Mouse (Mus musculus) thymus, adult 2 months (tissue): ENCODE measurements around the gene Krtap9-1. TPM values are rescaled to one million over a fixed set of nuclear protein-coding genes. Genes with fewer than 3 reads are reported as not detected.
"Not testable (repeated sequence)": the region's sequence is repeated elsewhere in the genome, so short reads cannot be mapped to it uniquely, and the experiment has no call there.

ENCODE experiments used
- DNase-seq: peaks from one replicate; pipeline ENCODE4 v3.0.0; 2021
- H3K27ac ChIP-seq: fragments of 200-500 bp; 2 replicates; pipeline ENCODE4 v1.5.1; 2012; ENCODE audit warnings: low read length, control low read depth; ENCODE audit not compliant: control insufficient read depth, insufficient read depth
- H3K27me3 ChIP-seq: fragments of 200-500 bp; 2 replicates; pipeline ENCODE4 v1.6.1; 2012; ENCODE audit warnings: mild to moderate bottlenecking, low read length, moderate library complexity, mixed read lengths; ENCODE audit not compliant: control insufficient read depth, insufficient read depth
- H3K36me3 ChIP-seq: fragments of 200-500 bp; 2 replicates; pipeline ENCODE4 v1.6.1; 2012; ENCODE audit warnings: mild to moderate bottlenecking, low read length, moderate library complexity; ENCODE audit not compliant: control insufficient read depth, insufficient read depth
- H3K4me1 ChIP-seq: fragments of 200-500 bp; replicated peaks from 2 replicates; pipeline ENCODE4 v1.6.1; 2012; ENCODE audit warnings: low read length; ENCODE audit not compliant: control insufficient read depth, insufficient read depth
- H3K4me3 ChIP-seq: fragments of 200-500 bp; 2 replicates; pipeline ENCODE4 v1.5.1; 2012; ENCODE audit warnings: mild to moderate bottlenecking, low read length, control low read depth, moderate library complexity; ENCODE audit not compliant: control insufficient read depth, insufficient read depth
- CTCF ChIP-seq: fragments of 200-500 bp; IDR thresholded peaks from 2 replicates; pipeline ENCODE4 v1.5.1; 2012; ENCODE audit warnings: mild to moderate bottlenecking, control low read depth, low read length, moderate library complexity, borderline replicate concordance; ENCODE audit not compliant: control insufficient read depth, poor library complexity, insufficient read depth; ENCODE audit errors: extremely low read depth
- POLR2A ChIP-seq: fragments of 200-500 bp; IDR thresholded peaks from 2 replicates; pipeline ENCODE4 v1.6.1; 2012; ENCODE audit warnings: mild to moderate bottlenecking, low read length, control low read depth, moderate library complexity; ENCODE audit not compliant: control insufficient read depth, poor library complexity, insufficient read depth; ENCODE audit errors: extremely low read depth
- WGBS: fragments of 180-500 bp; shearing (Covaris S2); methylation state at CpG from one replicate; pipeline ENCODE4 v1.1.7; 2018; 5-methylcytosine and 5-hydroxymethylcytosine counted together
- polyA plus RNA-seq: library from polyadenylated mRNA; depleted of rRNA; stranded (reverse); fragments of >200 nt; gene quantifications from 2 replicates; pipeline ENCODE4 v1.2.3, GENCODE M21; 2012; rRNA removed

Krtap9-1 gene
- polyA plus RNA-seq, 1 experiment = not detected

GRCm38 (mm10) chr11:99858761-99859160 lies 14.4 kb upstream of the Krtap9-1 start:
- no peaks in the 10 kb centered on the region for H3K4me1 ChIP-seq
- H3K27me3 ChIP-seq = no peaks in the 10 kb centered on the region
- TF ChIP-seq POLR2A (no peak), CTCF (no peak)
- WGBS = 81% methylated on average over 2 of the region's 2 CpGs
- H3K27ac ChIP-seq = no peak overlapping the region
- no peak for DNase-seq
- H3K4me3 ChIP-seq = no peak overlapping the region
- no peaks in the 10 kb centered on the region for H3K36me3 ChIP-seq

- DNase-seq, H3K4me3 ChIP-seq: not testable (repeated sequence)
- 67% methylated on average over 1 of the region's 1 CpGs for WGBS
Observed at GRCm38 (mm10) chr11:99864176-99864575, 9.0 kb upstream of the Krtap9-1 start, which contains the start of gene Gm11559. TSS of gene Gm11559 (plus strand) at chr11:99864476.

GRCm38 (mm10) chr11:99878887-99879286 lies 5.7 kb downstream of the Krtap9-1 start, which contains the start of gene Gm11567:
TSS of gene Gm11567 (plus strand) at chr11:99879187.
- 35% methylated on average over 1 of the region's 1 CpGs for WGBS
- H3K27me3 ChIP-seq, H3K4me3 ChIP-seq, DNase-seq, H3K27ac ChIP-seq, H3K4me1 ChIP-seq, H3K36me3 ChIP-seq: not testable (repeated sequence)

More at GRCm38 (mm10) chr11:99864176-99864575, 9.0 kb upstream of the Krtap9-1 start, which contains the start of gene Gm11559:
- not testable (repeated sequence) for H3K27ac ChIP-seq, H3K27me3 ChIP-seq, H3K4me1 ChIP-seq, H3K36me3 ChIP-seq

- 88% methylated on average over 2 of the region's 2 CpGs for WGBS
- Histone ChIP-seq H3K36me3 (no peaks in the 10 kb centered on the region), H3K27me3 (no peaks in the 10 kb centered on the region), H3K4me1 (no peaks in the 10 kb centered on the region), H3K27ac (no peak within 1 kb of the TSS), H3K4me3 (no peak within 1 kb of the TSS)
- TF ChIP-seq POLR2A (no peak), CTCF (no peak)
- no peak for DNase-seq
Observed at GRCm38 (mm10) chr11:99907620-99908019, 34.4 kb downstream of the Krtap9-1 start, which contains the start of gene Krtap31-1. TSS of gene Krtap31-1 (plus strand) at chr11:99907920.

GRCm38 (mm10) chr11:99914451-99914850 lies 41.3 kb downstream of the Krtap9-1 start, which contains the start of gene Gm11565:
TSS of gene Gm11565 (plus strand) at chr11:99914751.
- Histone ChIP-seq H3K27me3 (no peaks in the 10 kb centered on the region), H3K4me3 (no peak within 1 kb of the TSS), H3K36me3 (no peaks in the 10 kb centered on the region), H3K4me1 (no peaks in the 10 kb centered on the region), H3K27ac (no peak within 1 kb of the TSS)
- DNase-seq = no peak
- no peak for TF ChIP-seq CTCF
- TF ChIP-seq POLR2A = no peak
- WGBS = 90% methylated on average over 3 of the region's 3 CpGs

Other genes with a start within 250 kb of the Krtap9-1 start
- not detected in 2 replicates for gene Krtap4-1, start 245.2 kb upstream of the Krtap9-1 start, polyA plus RNA-seq
- gene Krtap4-2, start 238.3 kb upstream of the Krtap9-1 start, polyA plus RNA-seq = not detected in 2 replicates
- not detected in 2 replicates for gene Krtap4-7, start 229.3 kb upstream of the Krtap9-1 start, polyA plus RNA-seq
- not detected in 2 replicates for gene Gm11555, start 223.2 kb upstream of the Krtap9-1 start, polyA plus RNA-seq
- gene Gm11563, start 214.4 kb upstream of the Krtap9-1 start, polyA plus RNA-seq = not detected in 2 replicates
- gene Krtap4-6, start 207.4 kb upstream of the Krtap9-1 start, polyA plus RNA-seq = not detected in 2 replicates
- gene Gm14190, start 182.6 kb upstream of the Krtap9-1 start, polyA plus RNA-seq = not detected in 2 replicates
- gene Gm14180, start 139.1 kb upstream of the Krtap9-1 start, polyA plus RNA-seq = not detected in 2 replicates
- not detected in 2 replicates for gene Gm11595, start 100.5 kb upstream of the Krtap9-1 start, polyA plus RNA-seq
- not detected in 2 replicates for gene Krtap4-8, start 92.7 kb upstream of the Krtap9-1 start, polyA plus RNA-seq
- gene Krtap4-9, start 88.2 kb upstream of the Krtap9-1 start, polyA plus RNA-seq = 0.17 TPM in 1 of 2 replicates, not detected in the other
- not detected in 2 replicates for gene Gm11596, start 79.9 kb upstream of the Krtap9-1 start, polyA plus RNA-seq
- gene Gm11569, start 74.5 kb upstream of the Krtap9-1 start, polyA plus RNA-seq = not detected in 2 replicates
- not detected in 2 replicates for gene Gm11554, start 68.9 kb upstream of the Krtap9-1 start, polyA plus RNA-seq
- not detected in 2 replicates for gene Krtap4-13, start 63.5 kb upstream of the Krtap9-1 start, polyA plus RNA-seq
- gene Gm11564, start 57.7 kb upstream of the Krtap9-1 start, polyA plus RNA-seq = not detected in 2 replicates
- gene 2300003K06Rik, start 35.3 kb upstream of the Krtap9-1 start, polyA plus RNA-seq = not detected in 2 replicates
- gene Krtap4-16, start 21.8 kb upstream of the Krtap9-1 start, polyA plus RNA-seq = 0.28 TPM in 1 of 2 replicates, not detected in the other
- not detected in 2 replicates for gene Gm11568, start 15.5 kb upstream of the Krtap9-1 start, polyA plus RNA-seq
- 0.31 TPM in 1 of 2 replicates, not detected in the other for gene Gm11559, start 8.9 kb upstream of the Krtap9-1 start, polyA plus RNA-seq
- gene Gm11567, start 5.8 kb downstream of the Krtap9-1 start, polyA plus RNA-seq = not detected in 2 replicates
- 0.13 TPM in 1 of 2 replicates, not detected in the other for gene Krtap31-1, start 34.5 kb downstream of the Krtap9-1 start, polyA plus RNA-seq
- gene Gm11565, start 41.4 kb downstream of the Krtap9-1 start, polyA plus RNA-seq = not detected in 2 replicates
- gene Krtap31-2, start 62.9 kb downstream of the Krtap9-1 start, polyA plus RNA-seq = 0.11 TPM in 1 of 2 replicates, not detected in the other
- not detected in 2 replicates for gene Krtap9-5, start 75.1 kb downstream of the Krtap9-1 start, polyA plus RNA-seq
- gene Krtap29-1, start 105.7 kb downstream of the Krtap9-1 start, polyA plus RNA-seq = not detected in 2 replicates
- not detected in 2 replicates for gene Krtap16-1, start 113.2 kb downstream of the Krtap9-1 start, polyA plus RNA-seq
- gene Krtap17-1, start 120.6 kb downstream of the Krtap9-1 start, polyA plus RNA-seq = 0.31 and 0.43 TPM in 2 replicates
- gene Krt33a, start 142.8 kb downstream of the Krtap9-1 start, polyA plus RNA-seq = 0.11 and 0.14 TPM in 2 replicates
- 0.44 TPM in 1 of 2 replicates, not detected in the other for gene Krt33b, start 156.5 kb downstream of the Krtap9-1 start, polyA plus RNA-seq
- not detected in 2 replicates for gene Krt34, start 168.2 kb downstream of the Krtap9-1 start, polyA plus RNA-seq
- 0.15 and 0.23 TPM in 2 replicates for gene Krt31, start 177.2 kb downstream of the Krtap9-1 start, polyA plus RNA-seq
- 0.18 and 0.30 TPM in 2 replicates for gene Krt32, start 214.8 kb downstream of the Krtap9-1 start, polyA plus RNA-seq
- gene Krt35, start 222.9 kb downstream of the Krtap9-1 start, polyA plus RNA-seq = 0.13 and 0.20 TPM in 2 replicates
- 0.79 and 0.90 TPM in 2 replicates for gene Krt36, start 232.2 kb downstream of the Krtap9-1 start, polyA plus RNA-seq
- gene Krt13, start 248.2 kb downstream of the Krtap9-1 start, polyA plus RNA-seq = 0.92 and 0.98 TPM in 2 replicates